Mouse (Mus musculus) embryo, embryonic 9.5 days (tissue): ENCODE measurements around the gene Tmem115.

Source experiments
- DNase-seq: peaks from one replicate; pipeline ENCODE4 v3.0.0-alpha.2; 2017; ENCODE audit errors: extremely low spot score

Gene Tmem115

GRCm38 (mm10) chr9:107533791-107534407 is at the start of gene Tmem115:
Tmem115 (plus strand) TSS chr9:107533945.
- peak; percentile 87 for DNase-seq

- DNase-seq: no peak
Measured at GRCm38 (mm10) chr9:107484302-107484701, 49.4 kb upstream of the Tmem115 start.

- no peak for DNase-seq
Measured at GRCm38 (mm10) chr9:107484766-107485165, 49.0 kb upstream of the Tmem115 start.

- DNase-seq: no peak
Measured at GRCm38 (mm10) chr9:107486086-107486485, 47.7 kb upstream of the Tmem115 start.

GRCm38 (mm10) chr9:107486507-107487225 is 47.1 kb upstream of the Tmem115 start:
- DNase-seq: peak; percentile 40

- DNase-seq: no peak
Measured at GRCm38 (mm10) chr9:107490146-107490545, 43.6 kb upstream of the Tmem115 start.

GRCm38 (mm10) chr9:107490625-107491024 is 43.1 kb upstream of the Tmem115 start:
- DNase-seq: no peak

GRCm38 (mm10) chr9:107493511-107493910 is 40.2 kb upstream of the Tmem115 start:
- no peak for DNase-seq

GRCm38 (mm10) chr9:107494238-107494637 is 39.5 kb upstream of the Tmem115 start:
- DNase-seq: no peak

- DNase-seq: no peak
Measured at GRCm38 (mm10) chr9:107496359-107496758, 37.4 kb upstream of the Tmem115 start.

- DNase-seq: no peak
Measured at GRCm38 (mm10) chr9:107500708-107501286, 32.9 kb upstream of the Tmem115 start.

- no peak for DNase-seq
Measured at GRCm38 (mm10) chr9:107502131-107502846, 31.5 kb upstream of the Tmem115 start.

- no peak for DNase-seq
Measured at GRCm38 (mm10) chr9:107504662-107505537, 28.8 kb upstream of the Tmem115 start.

- DNase-seq: no peak
Measured at GRCm38 (mm10) chr9:107508266-107508665, 25.5 kb upstream of the Tmem115 start.

GRCm38 (mm10) chr9:107510384-107511100 is 23.2 kb upstream of the Tmem115 start:
- DNase-seq: no peak

GRCm38 (mm10) chr9:107511436-107511835 is 22.3 kb upstream of the Tmem115 start:
- DNase-seq: no peak

- DNase-seq: no peak
Measured at GRCm38 (mm10) chr9:107512326-107512725, 21.4 kb upstream of the Tmem115 start.

GRCm38 (mm10) chr9:107514303-107514955 is 19.3 kb upstream of the Tmem115 start:
- peak; percentile 86 for DNase-seq

GRCm38 (mm10) chr9:107520331-107520730 is 13.4 kb upstream of the Tmem115 start:
- DNase-seq: no peak

- no peak for DNase-seq
Measured at GRCm38 (mm10) chr9:107521190-107521589, 12.6 kb upstream of the Tmem115 start.
